In the genomic region with DNA sequence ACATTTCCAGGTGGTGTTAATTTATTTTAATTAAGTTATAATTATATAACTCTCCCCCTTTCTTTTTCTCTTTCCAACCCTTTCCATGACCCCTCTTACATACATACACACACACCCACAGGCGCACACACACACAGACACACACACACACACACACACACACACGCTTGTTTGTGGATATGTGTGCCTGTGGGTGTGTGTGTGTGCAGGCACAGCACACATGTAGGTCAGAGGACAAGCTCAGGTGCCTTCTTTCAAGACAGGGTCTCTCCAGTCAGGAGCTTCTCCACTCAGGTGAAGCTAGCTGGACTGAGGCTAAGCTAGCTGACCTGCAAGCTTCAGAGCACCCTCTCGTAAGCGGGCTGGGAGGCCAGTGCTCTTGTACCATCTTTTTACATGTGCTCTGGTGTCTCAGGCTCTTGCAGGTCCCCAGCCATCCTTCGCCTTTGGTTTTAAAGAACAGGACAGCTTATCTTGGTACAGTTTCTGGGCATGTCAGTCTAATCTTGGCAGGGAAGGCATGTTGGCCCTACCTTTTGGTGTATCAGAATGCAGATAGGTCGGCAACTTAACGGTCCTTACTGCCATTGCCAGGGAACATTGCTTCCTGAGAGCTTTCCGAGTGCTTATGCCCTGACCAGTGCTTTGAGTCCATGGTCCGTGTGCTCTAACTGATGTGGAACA, we compare ENCODE assay signal across 23 mouse cellular contexts. TPM values are rescaled to one million over a fixed set of nuclear protein-coding genes. Genes with fewer than 3 reads are reported as not detected.
DNase-seq lines count a peak whose midpoint lies in the region; ATAC-seq lines count a peak whose summit lies in the region.
"Had no signal": no experiment of that assay in that cellular context is flagged by ENCODE, and none has a peak within 500 bp of the region (broad histone marks: within the 10 kb centered on the region; RNA-seq: fewer than 3 reads in every experiment).

No protein-coding gene starts in this region.

- no peak overlapping the region for H3K9ac ChIP-seq in kidney, embryonic 15.5 days
- H3K9ac ChIP-seq in liver, embryonic 12.5 days, result peak overlapping the region; percentile 37; the same call in 1 of the 2 replicates
- H3K9ac ChIP-seq in neural tube, embryonic 15.5 days (replicated peaks), result no peak overlapping the region
- H3K9ac ChIP-seq: limb, embryonic 15.5 days had no signal

- peaks cover 30% of the 10 kb centered on the region for H3K36me3 ChIP-seq in kidney, embryonic 15.5 days
- peaks cover 34% of the 10 kb centered on the region for H3K36me3 ChIP-seq in liver, embryonic 12.5 days
- peaks cover 9% of the 10 kb centered on the region; the same call in 1 of the 2 replicates for H3K36me3 ChIP-seq in neural tube, embryonic 15.5 days

- no peak overlapping the region for H3K27ac ChIP-seq in kidney, embryonic 15.5 days
- H3K27ac ChIP-seq in liver, embryonic 12.5 days, result peak overlapping the region; percentile 83
- H3K27ac ChIP-seq in neural tube, embryonic 15.5 days (replicated peaks), result no peak overlapping the region
- H3K27ac ChIP-seq: heart, adult 2 months; hindbrain, embryonic 10.5 days; layer of hippocampus, adult 2 months; limb, embryonic 15.5 days had no signal

- no peaks in the 10 kb centered on the region for H3K27me3 ChIP-seq in kidney, embryonic 15.5 days
- H3K27me3 ChIP-seq in liver, embryonic 12.5 days (replicated peaks), result no peaks in the 10 kb centered on the region
- no peaks in the 10 kb centered on the region for H3K27me3 ChIP-seq in neural tube, embryonic 15.5 days (replicated peaks)
- H3K27me3 ChIP-seq: limb, embryonic 15.5 days; megakaryocyte, embryonic 14.5 days had no signal

- H3K4me3 ChIP-seq in kidney, embryonic 15.5 days (replicated peaks), result no peak overlapping the region
- 0 out of 2 replicates have a peak overlapping the region, but pooled peaks have one; percentile 2 for H3K4me3 ChIP-seq in liver, embryonic 12.5 days
- no peak overlapping the region for H3K4me3 ChIP-seq in neural tube, embryonic 15.5 days (replicated peaks)
- H3K4me3 ChIP-seq: heart, adult 2 months; hindbrain, embryonic 10.5 days; layer of hippocampus, adult 2 months; limb, embryonic 15.5 days; megakaryocyte, embryonic 14.5 days had no signal

- H3K9me3 ChIP-seq in kidney, embryonic 15.5 days (replicated peaks), result no peaks in the 10 kb centered on the region
- H3K9me3 ChIP-seq in liver, embryonic 12.5 days (replicated peaks), result no peaks in the 10 kb centered on the region
- H3K9me3 ChIP-seq in neural tube, embryonic 15.5 days (replicated peaks), result no peaks in the 10 kb centered on the region
- H3K9me3 ChIP-seq: hindbrain, embryonic 10.5 days; limb, embryonic 15.5 days; megakaryocyte, embryonic 14.5 days had no signal

- H3K4me1 ChIP-seq in kidney, embryonic 15.5 days, result no peaks in the 10 kb centered on the region; the same call in 1 of the 2 replicates
- H3K4me1 ChIP-seq in liver, embryonic 12.5 days, result peaks cover 87% of the 10 kb centered on the region
- H3K4me1 ChIP-seq in neural tube, embryonic 15.5 days, result peaks cover 15% of the 10 kb centered on the region
- H3K4me1 ChIP-seq: hindbrain, embryonic 10.5 days; limb, embryonic 15.5 days had no signal

- ATAC-seq in kidney, embryonic 15.5 days (replicated peaks; ENCODE audit: low FRiP score), result peak; percentile 33; the same call in 1 of the 2 replicates
- ATAC-seq in liver, embryonic 12.5 days, result peak; percentile 83
- peak; percentile 83 for ATAC-seq in megakaryocyte-erythroid progenitor cell, adult 5-6 weeks (replicated peaks; ENCODE audit: low FRiP score, low TSS enrichment, poor library complexity, severe bottlenecking)
- no peak for ATAC-seq in neural tube, embryonic 15.5 days (ENCODE audit: low FRiP score)
- ATAC-seq: activated CD4-positive, CD25-positive, alpha-beta regulatory T cell, adult 4 months had no signal

- 87% methylated on average over 9 of the region's 9 CpGs for WGBS in kidney, embryonic 15.5 days
- 43% methylated on average over 9 of the region's 9 CpGs for WGBS in liver, embryonic 12.5 days (ENCODE audit: insufficient replicate concordance)
- 90% methylated on average over 9 of the region's 9 CpGs for WGBS in neural tube, embryonic 15.5 days

- peak; percentile 61 for DNase-seq in gastrocnemius, adult 18-20 months (ENCODE audit: low spot score)
- DNase-seq in gastrocnemius, postnatal 10 days, result no peak
- DNase-seq in kidney, postnatal 14 days, result no peak
- DNase-seq in frontal cortex, adult 2 months (ENCODE audit: extremely low spot score in 1 of 2, low spot score in 1 of 2), result no peak
- DNase-seq: adrenal gland, postnatal 10 days; cerebellum, adult 11 months; cerebellum, postnatal 10 days; embryo, embryonic 11 days; kidney, adult 18-20 months; kidney, postnatal 10 days; lung, postnatal 10 days; retina, postnatal 1 day; thymus, adult 18-20 months had no signal

- no peak overlapping the region for H3K4me2 ChIP-seq in kidney, embryonic 15.5 days
- peak overlapping the region; percentile 58 for H3K4me2 ChIP-seq in liver, embryonic 12.5 days
- no peak overlapping the region for H3K4me2 ChIP-seq in neural tube, embryonic 15.5 days
- H3K4me2 ChIP-seq: limb, embryonic 15.5 days had no signal

RNA-seq across cellular contexts. Expression of gene Clasp1, which starts 28.3 kb away (rescaled TPM):
- total RNA-seq in gastrocnemius, adult 18-20 months (2021), result 10 to 100 TPM; 45.3 to 47.4 TPM
- total RNA-seq in gastrocnemius, postnatal 10 days (2021), result 10 to 100 TPM; 78.7 to 90.1 TPM
- 43.9 and 50.1 TPM in 2 replicates for polyA plus RNA-seq in kidney, embryonic 15.5 days (2015; fragmentation: Nextera tagmentation; extraction: Ambion mirVana)
- 21.6 and 22.3 TPM in 2 replicates for polyA plus RNA-seq in liver, embryonic 12.5 days (2016; fragmentation: Nextera tagmentation; extraction: Ambion mirVana)
- 92.6 and 101 TPM in 2 replicates for total RNA-seq in megakaryocyte-erythroid progenitor cell, adult 5-6 weeks (2014; fragmentation: Nextera tagmentation)
- total RNA-seq in megakaryocyte-erythroid progenitor cell, adult 5-6 weeks (2017), result 55.3 and 57.6 TPM in 2 replicates
- polyA plus RNA-seq in frontal cortex, adult 2 months (2012; rRNA removed), result 68.3 and 68.8 TPM in 2 replicates
- 74.7 and 88.1 TPM in 2 replicates for polyA plus RNA-seq in neural tube, embryonic 15.5 days (2015; fragmentation: Nextera tagmentation; extraction: Ambion mirVana)
